Mouse (Mus musculus): ENCODE measurements around the gene Igfbp1.
A peak's percentile ranks its signal among the peaks of the same experiment; 100 is the strongest.
"Not testable (repeated sequence)": the region's sequence is repeated elsewhere in the genome, so short reads cannot be mapped to it uniquely, and the experiment has no call there.

Gene Igfbp1

GRCm38 (mm10) chr11:7194432-7195311, 2.9 kb upstream of the Igfbp1 start:
- DNase-seq (ENCODE audit: low read depth) = no peak

DNA sequence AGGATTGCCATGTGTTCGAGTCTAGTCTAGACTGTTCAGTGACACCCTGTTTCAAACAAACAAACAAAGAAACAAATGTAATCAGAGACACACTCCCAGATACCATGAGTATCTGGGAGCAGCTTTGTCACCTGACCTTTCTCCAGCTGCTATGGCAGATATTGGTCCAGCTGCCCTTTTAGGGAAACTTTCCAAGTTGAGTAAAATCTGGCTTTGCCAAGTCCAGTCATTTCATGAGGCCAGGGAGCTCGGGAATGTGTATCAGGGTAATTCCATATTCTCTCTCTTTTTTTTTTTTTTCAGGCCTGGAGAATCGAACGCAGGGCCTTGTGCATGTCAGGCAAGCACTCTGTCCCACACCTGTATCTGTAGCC, 2.3 kb upstream of the Igfbp1 start:
- DNase-seq (ENCODE audit: low read depth) = no peak

DNA sequence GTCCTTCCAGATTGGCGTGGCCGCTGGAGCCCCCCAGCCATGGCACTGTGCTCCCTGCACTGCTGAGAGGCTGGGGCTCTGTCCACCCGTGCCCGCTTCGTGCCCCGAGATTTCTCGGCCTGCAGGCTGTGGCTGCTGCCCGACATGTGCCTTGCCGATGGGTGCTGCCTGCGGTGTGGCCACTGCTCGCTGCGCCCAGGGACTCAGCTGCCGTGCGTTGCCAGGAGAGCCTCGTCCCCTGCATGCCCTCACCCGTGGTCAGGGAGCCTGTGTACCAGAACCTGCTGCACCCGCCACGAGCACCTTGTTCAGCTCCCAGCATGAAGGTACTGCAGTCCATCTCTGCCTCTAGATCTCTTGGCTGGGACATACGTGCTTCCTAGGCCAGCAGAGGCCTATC, 424 bp downstream of the Igfbp1 start:
- no peak for DNase-seq (ENCODE audit: low read depth)

- no peak for DNase-seq (ENCODE audit: low read depth)
These were observed 1.1 kb downstream of the Igfbp1 start for GRCm38 (mm10) chr11:7198481-7199256.

- DNase-seq (ENCODE audit: low read depth) = peak; percentile 32
These were observed 2.3 kb downstream of the Igfbp1 start for GRCm38 (mm10) chr11:7199736-7200392.

GRCm38 (mm10) chr11:7200393-7200783, 2.8 kb downstream of the Igfbp1 start:
- no peak for DNase-seq (ENCODE audit: low read depth)

DNA sequence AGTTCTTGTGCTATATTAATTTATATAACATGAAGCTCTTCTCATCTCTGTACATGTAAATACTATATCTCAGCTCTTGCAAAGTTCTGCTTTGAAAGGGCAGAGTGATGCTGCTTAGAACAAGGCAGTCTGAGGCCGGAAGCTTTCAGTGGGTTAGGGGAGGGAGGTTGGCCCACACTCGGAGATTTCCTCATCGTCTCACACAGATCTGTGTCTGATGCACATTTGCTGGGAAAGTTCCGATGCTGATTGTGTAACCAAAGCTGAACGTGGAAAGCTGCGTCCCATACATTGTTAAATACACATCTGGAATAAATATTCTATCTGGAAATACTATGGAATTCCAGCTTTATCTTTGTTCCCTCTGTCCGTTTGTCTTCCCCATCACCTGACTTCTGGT, 4.6 kb downstream of the Igfbp1 start:
- no peak for DNase-seq (ENCODE audit: low read depth)

DNA sequence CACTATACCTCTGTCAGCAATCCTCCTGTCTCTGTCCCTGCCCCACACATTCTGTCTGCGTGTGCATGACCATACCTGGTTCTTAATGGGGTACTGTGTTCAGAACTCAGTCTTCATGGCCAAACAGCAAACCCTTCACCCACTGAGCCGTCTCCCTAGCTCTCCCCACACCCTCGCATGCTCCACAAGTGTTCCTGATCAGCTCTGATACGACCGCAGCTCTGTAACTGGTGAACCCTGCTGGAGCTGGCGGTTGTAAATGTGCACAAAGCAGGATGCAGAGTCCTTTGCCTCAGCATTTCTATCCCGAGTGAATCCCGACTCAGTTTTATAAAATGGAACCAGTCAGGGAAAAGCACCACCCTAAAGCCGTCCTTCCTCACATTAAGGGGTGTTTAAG, 6.3 kb downstream of the Igfbp1 start:
- no peak for DNase-seq (ENCODE audit: low read depth)

DNA sequence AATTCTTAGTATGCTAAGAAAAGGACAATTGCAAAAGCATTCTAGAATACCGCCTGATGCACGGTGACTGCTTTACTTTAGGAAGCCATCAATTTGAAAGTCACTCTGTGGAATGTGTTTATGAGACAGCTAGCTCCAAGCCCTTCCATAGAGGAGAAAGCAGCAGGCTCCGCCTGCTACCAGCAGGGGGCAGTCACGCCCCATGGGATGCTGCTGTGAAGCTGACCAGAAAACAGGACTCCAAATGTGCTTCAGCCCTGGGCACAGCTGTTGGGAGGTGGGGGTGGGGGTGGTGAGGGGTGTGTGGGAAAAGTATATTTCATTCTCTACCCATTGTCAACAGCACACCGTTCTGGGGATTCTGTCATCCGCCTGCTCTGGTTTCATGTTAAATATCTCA, 12.8 kb downstream of the Igfbp1 start:
- DNase-seq (ENCODE audit: low read depth) = no peak

DNA sequence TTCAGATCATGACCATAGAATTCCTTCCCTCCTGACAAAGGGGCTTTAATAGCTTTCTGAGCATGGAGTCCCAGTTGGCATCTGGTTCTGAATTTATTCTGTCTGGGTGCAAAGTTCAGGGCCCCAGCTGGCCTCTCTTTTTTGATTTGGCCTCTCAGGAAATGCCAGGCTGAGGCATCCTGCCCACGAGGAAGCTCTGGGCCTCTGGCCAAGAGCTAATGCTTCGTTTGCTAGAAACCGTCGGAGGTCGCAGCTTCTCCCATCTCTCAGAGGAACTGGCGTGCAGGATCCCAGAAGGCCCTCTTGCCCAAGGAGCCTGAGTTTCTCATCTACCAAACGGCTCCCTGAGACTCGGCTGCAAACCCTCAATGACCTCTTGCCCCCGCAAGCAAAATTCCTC, 13.6 kb downstream of the Igfbp1 start:
- DNase-seq (ENCODE audit: low read depth) = no peak

DNA sequence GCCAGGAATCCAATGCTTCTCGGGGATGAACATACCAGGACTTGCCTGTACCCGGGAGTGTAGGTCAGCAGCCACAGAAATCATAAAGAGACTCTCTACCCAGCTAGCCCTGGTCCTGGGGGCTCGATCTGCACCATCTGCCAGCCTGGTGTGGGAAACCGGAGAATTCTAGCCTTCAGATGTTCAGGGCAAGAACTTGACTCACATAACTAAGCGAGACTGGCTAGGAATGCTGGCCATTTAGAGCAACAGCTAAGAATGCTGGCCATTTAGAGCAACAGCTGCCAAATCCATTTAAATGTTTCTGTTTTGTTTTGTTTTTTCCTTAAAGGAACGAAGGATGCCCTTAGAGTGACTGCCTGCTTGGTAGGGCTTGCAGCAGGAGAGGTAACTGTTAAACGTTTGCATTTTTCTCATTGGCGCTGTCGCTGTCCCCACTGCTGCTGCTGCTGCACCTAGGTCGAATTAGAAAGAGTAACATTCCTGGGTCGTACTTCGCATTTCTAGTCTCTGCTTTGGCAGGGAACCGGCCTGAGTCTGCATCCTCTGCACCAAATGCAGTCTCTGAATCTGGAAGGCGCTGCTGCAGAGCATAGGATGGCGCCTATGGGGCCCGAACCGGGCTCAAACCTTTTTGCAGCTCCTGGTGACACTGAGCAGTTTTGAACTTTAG, 14.7 kb downstream of the Igfbp1 start:
- DNase-seq (ENCODE audit: low read depth) = no peak

- no peak for DNase-seq (ENCODE audit: low read depth)
These were observed 15.5 kb downstream of the Igfbp1 start for GRCm38 (mm10) chr11:7213161-7213500.

DNA sequence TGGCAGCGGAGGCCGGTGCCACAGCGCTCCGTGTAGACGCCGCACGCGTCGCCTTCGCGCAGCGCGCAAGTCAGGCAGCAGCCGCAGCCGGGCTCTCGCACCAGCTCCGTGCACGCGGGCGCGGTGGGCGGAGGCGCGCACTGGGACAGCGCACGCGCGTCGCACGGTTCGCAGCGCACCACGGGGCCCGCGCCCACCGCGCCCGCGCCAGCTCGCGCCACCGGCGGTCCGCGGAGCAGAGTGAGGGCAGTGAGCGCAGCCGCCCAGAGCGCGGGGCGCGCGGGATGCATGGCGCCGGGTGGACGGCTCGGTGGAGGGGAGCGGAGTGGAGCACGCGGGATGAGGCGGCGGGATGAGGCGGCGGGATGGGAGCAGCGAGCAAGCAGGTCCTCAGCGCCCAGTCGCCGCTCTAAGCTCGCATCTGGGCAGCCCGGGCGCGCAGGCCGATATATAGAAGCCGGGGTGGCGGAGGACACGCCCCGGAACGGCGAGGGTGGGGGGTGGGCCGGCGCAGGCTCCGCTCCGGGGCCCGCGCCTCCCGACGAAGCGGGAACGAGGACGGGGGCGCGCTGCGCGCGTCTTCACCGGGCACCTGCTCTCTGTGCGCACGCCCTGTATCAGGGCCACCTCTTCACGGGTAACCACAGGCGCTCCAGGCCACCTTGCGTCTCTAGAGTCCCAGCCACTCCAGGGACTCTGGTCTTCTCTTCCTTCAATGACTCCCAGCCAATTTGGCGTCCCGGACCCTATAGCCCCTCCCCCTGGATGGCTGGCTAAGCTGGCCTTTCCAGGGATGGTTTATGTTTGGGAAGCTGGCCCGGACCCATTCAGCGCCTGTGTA, 16.1 kb downstream of the Igfbp1 start, which contains the start of gene Igfbp3:
Igfbp3 (minus strand) TSS at position 423 of the 841 bp plus-strand sequence.
- DNase-seq (ENCODE audit: low read depth) = no peak

DNA sequence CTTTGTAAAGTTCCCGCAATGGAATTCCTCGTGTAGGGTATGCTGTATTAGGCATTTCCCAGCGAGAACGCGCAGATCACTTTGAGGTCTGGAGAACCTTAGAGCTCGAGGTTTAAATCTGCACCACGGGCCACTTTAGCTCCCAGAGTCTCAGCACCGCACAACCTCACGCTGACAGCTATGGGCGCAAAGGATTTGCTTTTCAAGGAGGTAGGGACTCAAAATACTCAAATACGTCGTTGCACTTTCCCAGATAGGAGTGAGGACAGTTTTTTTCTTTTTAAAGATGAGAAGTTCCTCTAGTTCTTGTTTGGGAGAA, 16.7 kb downstream of the Igfbp1 start:
- no peak for DNase-seq (ENCODE audit: low read depth)

- no peak for DNase-seq (ENCODE audit: low read depth)
These were observed 17.2 kb downstream of the Igfbp1 start for GRCm38 (mm10) chr11:7214761-7215160.

- no peak for DNase-seq (ENCODE audit: low read depth)
These were observed 18.1 kb downstream of the Igfbp1 start for GRCm38 (mm10) chr11:7215703-7216102.

GRCm38 (mm10) chr11:7221826-7222225, 24.2 kb downstream of the Igfbp1 start:
- not testable (repeated sequence) for DNase-seq (ENCODE audit: low read depth)

- DNase-seq (ENCODE audit: low read depth) = no peak
These were observed 28.6 kb downstream of the Igfbp1 start for GRCm38 (mm10) chr11:7226200-7226599.

GRCm38 (mm10) chr11:7226810-7227550, 29.4 kb downstream of the Igfbp1 start:
- no peak for DNase-seq (ENCODE audit: low read depth)

- no peak for DNase-seq (ENCODE audit: low read depth)
These were observed 30.5 kb downstream of the Igfbp1 start for GRCm38 (mm10) chr11:7228107-7228506.

GRCm38 (mm10) chr11:7230000-7230399, 32.4 kb downstream of the Igfbp1 start:
- DNase-seq (ENCODE audit: low read depth) = no peak
